Mouse (Mus musculus): ENCODE data around the gene Gpatch8. TPM values are rescaled to one million over a fixed set of nuclear protein-coding genes. Genes with fewer than 3 reads are reported as not detected.
A peak's percentile ranks its signal among the peaks of the same experiment; 100 is the strongest.

Gene Gpatch8
- total RNA-seq, 2 experiments from 2014 or later, result 19.3 to 23.2 TPM

DNA sequence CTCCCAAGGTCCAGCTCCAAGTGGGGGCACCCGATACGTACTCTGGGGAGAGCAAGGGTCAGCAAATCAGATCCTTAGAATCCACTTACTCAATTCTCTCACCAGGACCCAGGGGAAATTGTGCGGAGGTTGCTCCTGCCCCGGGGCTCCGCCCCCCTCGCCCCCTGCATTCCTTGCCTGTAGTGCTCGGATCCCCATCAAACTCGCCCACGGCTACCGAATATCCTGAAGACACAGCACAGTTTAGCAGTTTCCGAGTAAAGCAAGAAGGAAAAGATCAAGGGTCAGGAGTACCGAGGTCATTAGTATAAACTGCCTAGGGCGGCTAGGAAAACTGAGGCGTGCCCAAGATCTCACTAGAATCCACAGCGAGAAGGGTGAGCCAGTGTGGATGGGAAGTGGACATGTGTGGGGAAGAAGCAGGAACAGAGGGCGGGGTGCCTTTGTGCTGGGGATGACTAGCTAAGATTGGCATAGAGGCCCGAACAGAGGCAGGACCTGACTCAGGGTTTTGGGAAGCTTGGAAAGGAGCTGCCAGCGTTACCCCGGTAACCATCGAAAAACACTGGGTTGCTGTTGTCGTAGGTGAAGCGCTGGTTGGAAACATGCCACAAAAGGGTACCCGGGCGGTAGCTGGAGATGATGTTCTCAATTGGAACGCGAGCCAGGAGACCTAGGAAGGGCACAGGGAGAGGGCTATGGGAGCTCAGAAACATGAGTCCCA lies 90.3 kb downstream of the Gpatch8 start:
- DNase-seq (ENCODE audit: low spot score), result peak; percentile 72
- intact Hi-C loops (cut with DNase I), result no loop called here

- DNase-seq (ENCODE audit: low spot score), result no peak
- intact Hi-C loops (cut with DNase I), result no loop called here
Observed at GRCm38 (mm10) chr11:102464901-102465300, 91.3 kb downstream of the Gpatch8 start.

DNA sequence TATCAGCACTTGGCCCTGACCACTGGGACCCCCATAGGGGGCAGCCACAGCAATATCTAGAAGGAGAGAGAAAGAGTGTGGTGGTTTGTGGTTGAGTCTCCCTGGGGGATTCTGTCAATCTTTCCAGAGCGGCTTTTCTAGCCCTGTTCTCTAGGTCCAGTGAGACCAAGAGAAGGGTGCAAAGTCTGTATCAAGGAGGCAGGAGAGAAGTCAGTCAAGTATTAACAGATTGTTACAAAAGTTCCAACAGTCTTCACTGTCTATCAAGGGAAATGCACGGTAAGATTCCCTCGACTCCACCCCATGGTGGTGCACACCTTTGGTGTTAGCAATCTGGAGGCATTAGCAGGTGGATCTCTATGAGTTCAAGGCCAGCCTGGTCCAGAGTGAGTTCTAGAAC lies 94.4 kb downstream of the Gpatch8 start:
- DNase-seq (ENCODE audit: low spot score), result no peak
- intact Hi-C loops (cut with DNase I), result no loop called here

DNA sequence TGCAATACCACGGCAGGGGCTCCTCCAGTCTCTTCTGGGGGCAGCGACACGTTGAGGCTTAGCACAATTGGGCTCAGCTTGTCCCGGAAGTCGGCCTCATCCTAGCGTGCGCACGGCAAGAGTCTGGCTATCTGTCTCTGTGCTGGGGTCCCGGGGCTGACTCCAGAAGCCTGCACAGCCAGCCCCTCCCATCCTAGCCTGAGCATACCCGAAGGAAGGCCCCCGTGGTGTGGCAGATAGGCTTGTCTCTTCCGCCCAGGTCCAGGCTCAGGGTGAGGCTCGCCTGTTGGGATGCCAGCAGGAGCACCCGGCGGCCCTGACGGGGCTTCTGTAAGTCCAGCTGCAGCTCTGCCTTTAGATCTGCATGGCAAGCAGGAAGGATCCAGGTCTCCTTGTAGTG lies 95.7 kb downstream of the Gpatch8 start:
- intact Hi-C loops (cut with DNase I), result no loop called here
- DNase-seq (ENCODE audit: low spot score), result no peak

DNA sequence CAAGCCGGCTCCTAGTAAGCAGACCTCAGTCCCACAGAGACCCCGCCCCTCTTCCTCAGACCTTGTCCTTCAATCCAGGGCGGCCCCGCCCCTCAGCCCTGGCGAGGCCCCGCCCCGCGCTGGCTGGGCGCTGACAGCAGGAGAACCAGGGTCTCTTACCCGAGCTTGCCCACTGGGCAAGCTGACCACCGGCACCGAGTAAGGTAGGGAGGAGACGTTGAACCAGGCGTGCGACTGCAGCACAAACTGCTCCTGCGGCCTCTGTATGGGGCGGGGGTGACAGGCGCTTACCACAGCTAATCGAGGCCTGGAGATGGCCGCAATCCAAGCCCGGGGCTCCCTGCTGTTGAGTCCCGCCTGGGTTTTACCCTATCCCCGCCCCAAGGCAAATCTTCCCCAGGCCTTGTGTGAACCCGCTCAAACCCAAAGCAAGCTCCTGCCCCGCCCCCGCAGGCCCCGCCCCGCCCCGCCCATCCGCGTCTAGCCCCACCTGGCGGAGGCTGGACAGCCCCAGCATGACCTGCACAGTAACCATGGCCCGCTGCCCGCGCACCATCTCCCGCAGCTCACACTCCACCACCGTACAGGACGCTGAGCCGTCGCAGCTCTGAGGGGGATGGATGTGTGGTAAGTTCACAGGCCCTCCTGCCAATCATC lies 100.3 kb downstream of the Gpatch8 start:
- DNase-seq (ENCODE audit: low spot score), result peak; percentile 59
- intact Hi-C loops (cut with DNase I), result no loop called here

GRCm38 (mm10) chr11:102453131-102453530 lies 103.1 kb downstream of the Gpatch8 start:
- intact Hi-C loops (cut with DNase I), result no loop called here
- no peak for DNase-seq (ENCODE audit: low spot score)

DNA sequence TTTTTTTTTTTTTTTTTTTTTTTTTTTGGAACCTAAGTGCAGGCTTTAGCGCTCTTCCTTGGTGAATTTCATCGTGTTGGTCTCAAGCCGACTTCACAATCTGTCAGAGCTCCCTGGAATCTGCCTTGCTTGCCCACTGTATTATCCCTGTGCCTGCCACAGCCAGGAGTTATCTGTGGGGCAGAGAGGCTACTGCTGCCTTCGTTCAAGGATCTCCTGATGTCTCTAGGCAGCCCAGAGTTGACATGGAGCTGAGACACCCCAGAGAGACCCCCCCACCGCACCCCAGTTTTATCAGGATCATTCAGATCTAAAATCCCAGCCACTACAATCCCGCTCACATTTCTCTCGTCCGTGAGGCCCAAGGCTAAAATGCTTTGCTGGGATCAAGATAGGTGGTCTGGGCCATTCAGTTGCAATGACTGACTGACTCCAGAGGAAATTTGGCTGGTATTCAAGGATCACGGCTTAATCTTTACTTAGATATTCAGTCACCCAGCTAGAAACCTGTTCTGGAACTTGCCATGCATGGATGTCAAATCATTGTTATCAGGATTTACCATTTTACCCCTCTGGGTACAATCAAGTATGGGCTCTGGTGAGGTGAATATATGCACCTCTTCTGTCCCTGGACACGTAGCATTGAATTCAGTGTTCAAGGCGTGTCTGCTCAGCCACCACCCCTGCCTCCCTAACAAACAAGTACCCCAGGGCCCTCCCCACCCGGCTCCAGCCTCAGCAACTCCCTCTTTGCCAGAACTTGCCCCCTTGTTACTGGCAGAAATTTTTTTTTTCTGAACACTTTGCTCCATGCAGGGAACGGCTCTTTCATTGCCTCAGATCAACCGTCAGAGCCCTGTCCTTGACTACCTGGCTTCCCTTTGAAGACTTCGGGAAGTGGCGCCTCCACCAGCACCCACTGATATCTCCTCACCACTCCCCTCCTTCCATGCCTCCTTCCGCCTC lies 106.9 kb downstream of the Gpatch8 start:
- intact Hi-C loops (cut with DNase I), result no loop called here
- no peak for DNase-seq (ENCODE audit: low spot score)

DNA sequence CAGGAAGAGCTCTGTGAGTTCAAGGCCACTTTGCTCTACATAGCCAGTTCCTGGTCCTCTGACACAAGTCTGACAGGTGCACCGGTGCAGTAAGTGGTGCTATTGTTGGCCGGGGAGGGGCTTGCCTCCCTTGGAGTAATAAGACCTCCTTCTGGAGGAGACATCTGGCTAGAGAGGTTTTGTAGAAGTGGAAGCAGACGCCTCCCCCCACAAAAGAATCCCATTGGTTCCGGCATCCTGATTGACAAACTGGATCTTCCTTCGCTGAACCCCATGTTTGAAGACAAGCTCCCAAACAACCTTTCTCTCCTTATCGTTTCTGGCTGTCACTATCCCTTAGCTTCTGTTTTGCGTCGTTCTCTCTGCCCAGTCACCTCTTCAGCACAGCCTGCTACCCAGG lies 107.9 kb downstream of the Gpatch8 start:
- no peak for DNase-seq (ENCODE audit: low spot score)
- intact Hi-C loops (cut with DNase I), result no loop called here

DNA sequence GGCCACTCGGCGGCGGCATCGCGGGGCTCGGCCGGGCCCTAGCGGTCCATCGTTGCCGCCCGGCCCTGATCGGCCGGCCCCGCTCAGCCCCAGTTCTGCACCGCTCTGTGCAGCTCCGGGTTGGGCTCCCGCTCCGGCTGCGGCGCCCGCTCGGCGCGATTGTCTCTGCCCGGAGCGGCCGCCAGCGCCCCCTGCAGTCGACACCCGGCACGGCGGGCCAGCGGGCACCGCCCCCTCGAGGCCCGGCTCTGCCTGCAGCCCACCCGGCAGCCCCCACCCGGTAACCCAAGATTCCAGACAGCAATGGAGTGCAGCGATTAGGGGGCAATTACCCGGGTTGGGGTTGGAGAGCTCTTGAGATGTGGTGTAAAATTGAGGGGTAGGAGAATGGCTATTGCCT lies 108.7 kb downstream of the Gpatch8 start, which contains the start of gene Fam171a2:
Gene Fam171a2 (minus strand): TSS at position 186 of the 400 bp plus-strand sequence.
- intact Hi-C loops (cut with DNase I), result no loop called here

DNA sequence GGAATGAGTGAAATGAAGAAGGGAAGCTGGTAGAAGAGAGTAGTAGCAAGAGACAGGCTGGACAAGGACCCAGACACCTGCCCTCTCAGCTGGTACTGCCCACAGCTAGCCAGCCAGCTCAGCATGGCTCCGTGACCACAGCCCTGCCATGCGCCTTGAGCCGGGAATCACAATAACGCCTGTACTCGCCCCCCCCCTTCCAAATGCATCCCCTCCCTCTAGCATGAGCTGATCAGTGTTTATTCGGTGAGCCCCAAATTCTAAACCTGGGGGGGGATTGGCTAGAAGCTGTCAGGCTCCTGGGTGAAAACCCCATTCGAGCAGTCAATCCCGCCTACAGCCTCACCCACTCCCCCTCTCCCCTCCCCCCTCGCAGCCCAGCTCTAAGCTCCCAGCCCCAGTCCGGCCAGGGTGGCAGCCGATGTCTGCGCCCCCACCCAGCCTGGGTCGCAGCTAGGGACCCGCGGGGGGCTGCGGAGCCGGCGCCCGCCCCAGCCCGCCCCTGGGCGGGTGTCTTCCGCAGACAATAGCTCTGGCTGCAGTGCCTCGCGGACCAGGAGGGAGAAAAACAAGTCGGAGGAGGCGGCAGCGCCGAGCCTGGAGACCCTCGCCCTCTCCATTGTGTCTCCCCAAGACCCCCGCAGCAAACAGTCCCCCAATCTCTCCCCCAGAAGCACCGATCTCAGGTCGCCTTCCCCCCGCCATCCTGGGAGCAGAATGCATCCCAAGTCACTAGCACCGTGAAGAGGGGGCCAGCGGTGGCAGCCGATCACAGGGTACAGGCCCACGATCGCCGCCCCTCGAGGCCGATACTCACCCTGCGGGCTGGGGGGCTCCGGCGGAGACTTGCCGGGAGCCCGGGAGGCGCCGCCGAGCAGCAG lies 109.4 kb downstream of the Gpatch8 start:
- intact Hi-C loops (cut with DNase I), result no loop called here
- no peak for DNase-seq (ENCODE audit: low spot score)

More for the DNA sequence above, 108.7 kb downstream of the Gpatch8 start, which contains the start of gene Fam171a2:
- DNase-seq (ENCODE audit: low spot score), result peak; percentile 59

DNA sequence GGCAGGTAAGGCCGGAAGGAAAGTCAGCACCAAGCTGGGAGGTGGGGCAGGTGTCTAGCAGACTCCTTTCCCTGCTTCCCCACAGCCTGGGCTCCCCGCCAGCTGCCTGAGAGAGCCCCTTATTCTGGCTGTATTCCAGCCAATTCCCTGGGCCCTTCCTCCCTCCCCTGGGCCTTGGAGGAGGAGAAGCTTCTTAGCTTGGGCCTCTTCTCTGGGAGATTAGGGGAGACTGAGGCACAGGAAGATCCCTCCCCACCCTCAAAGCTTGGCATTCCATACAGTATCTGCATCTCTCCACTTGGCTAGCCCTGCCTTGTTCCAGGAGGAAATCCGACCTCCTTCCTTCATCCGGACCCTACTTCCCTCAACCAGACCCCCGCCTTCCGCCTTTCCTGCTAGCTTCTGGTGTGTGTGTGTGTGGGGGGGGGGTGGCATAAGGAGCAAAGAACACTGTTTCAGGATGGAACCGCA lies 110.3 kb downstream of the Gpatch8 start:
- intact Hi-C loops (cut with DNase I), result no loop called here
- no peak for DNase-seq (ENCODE audit: low spot score)

DNA sequence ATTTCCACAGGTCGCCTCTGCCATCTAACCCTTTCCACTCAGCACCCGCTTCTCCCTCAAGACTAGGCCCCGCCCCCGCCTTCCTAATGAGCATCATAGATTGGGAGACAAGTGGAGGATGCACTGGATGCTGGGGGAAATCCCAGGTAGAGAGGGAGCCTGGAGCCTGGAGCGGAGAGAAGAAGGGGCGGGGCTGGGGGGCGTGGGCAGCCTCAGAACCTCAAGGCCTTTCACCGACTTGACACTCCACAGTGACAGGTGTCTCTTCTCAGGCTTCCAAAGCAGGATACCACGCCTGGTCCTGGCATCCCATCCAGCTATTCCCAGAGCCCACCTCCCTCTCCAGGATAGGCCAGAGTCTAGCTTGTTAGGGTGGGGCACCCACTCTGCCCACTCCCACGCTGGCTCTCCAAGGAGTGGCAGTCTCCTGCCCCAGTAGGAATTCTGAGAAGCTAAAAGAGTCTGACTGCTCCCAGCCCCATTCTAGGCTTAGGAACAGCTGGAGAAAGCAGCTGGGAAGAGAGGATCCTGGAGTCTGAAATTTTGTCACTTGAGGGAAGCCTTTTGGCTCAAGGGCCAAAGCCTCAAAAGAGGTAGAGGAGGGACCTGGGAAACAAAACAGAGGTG lies 110.8 kb downstream of the Gpatch8 start:
- intact Hi-C loops (cut with DNase I), result no loop called here
- DNase-seq (ENCODE audit: low spot score), result peak; percentile 61

GRCm38 (mm10) chr11:102444781-102445180 lies 111.4 kb downstream of the Gpatch8 start:
- intact Hi-C loops (cut with DNase I), result no loop called here
- no peak for DNase-seq (ENCODE audit: low spot score)

DNA sequence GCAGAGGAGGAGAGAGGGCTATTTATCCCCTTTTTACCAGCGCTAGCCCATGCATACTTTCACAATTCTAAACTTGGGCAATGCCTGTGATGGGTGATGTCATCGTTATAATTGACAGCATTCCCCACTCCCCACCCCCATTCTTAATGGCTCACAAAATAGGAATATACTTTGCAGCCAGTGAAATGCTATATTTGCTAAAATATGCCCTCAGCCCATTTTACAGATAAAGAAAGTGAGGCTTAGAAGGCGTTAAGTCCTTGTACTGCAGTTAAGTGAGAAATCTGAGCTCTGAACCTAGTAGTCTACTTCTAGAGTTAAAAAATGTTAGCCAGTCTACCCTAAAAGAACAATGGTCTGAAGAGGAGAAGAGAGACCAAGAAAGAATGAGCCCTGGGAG lies 111.9 kb downstream of the Gpatch8 start:
- DNase-seq (ENCODE audit: low spot score), result no peak
- intact Hi-C loops (cut with DNase I), result no loop called here

GRCm38 (mm10) chr11:102443740-102444139 lies 112.5 kb downstream of the Gpatch8 start:
- intact Hi-C loops (cut with DNase I), result no loop called here
- no peak for DNase-seq (ENCODE audit: low spot score)

DNA sequence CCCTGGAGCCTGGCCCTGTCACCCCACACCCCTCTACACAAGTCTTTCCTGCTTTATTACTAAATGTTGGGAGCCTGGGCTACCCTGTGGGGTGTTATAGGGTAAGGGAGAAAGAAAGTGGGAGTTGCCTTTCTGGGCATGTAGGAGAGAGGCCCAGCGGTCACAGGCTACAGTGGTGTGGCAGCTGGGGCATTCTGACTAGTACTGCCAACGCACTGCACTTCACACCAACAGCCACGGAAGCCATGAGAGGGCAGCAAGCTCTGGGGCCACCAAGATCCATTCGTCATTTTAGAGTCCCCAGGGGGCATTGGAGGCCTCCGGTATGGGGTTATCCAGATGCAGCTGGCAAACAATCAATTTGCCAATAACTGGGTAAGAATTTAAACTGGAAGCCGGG lies 114.1 kb downstream of the Gpatch8 start:
- intact Hi-C loops (cut with DNase I), result no loop called here
- no peak for DNase-seq (ENCODE audit: low spot score)

- intact Hi-C loops (cut with DNase I), result no loop called here
- no peak for DNase-seq (ENCODE audit: low spot score)
Observed at GRCm38 (mm10) chr11:102441434-102441833, 114.8 kb downstream of the Gpatch8 start.

GRCm38 (mm10) chr11:102440255-102440654 lies 115.9 kb downstream of the Gpatch8 start:
- intact Hi-C loops (cut with DNase I), result no loop called here
- DNase-seq (ENCODE audit: low spot score), result no peak

All from heart, postnatal 25 days (tissue).